Mouse (Mus musculus) embryonic facial prominence, embryonic 10.5 days (tissue): ENCODE results near the gene Gm3448. TPM values are rescaled to one million over a fixed set of nuclear protein-coding genes. Genes with fewer than 3 reads are reported as not detected.
"Not testable (repeated sequence)": the region's sequence is repeated elsewhere in the genome, so short reads cannot be mapped to it uniquely, and the experiment has no call there.

Experiments used
- DNase-seq: peaks from one replicate; pipeline ENCODE4 v3.0.0-alpha.2; 2017; ENCODE audit warnings: low spot score
- H3K27ac ChIP-seq: fragments of 300-500 bp; sonication (generic); replicated peaks from 2 replicates; pipeline ENCODE4 v1.5.1; 2016; ENCODE audit warnings: mild to moderate bottlenecking
- H3K27me3 ChIP-seq: fragments of 300-500 bp; sonication (generic); replicated peaks from 2 replicates; pipeline ENCODE4 v1.6.1; 2016; ENCODE audit warnings: low read depth, mild to moderate bottlenecking; ENCODE audit not compliant: poor library complexity, severe bottlenecking
- H3K36me3 ChIP-seq: fragments of 300-500 bp; sonication (generic); replicated peaks from 2 replicates; pipeline ENCODE4 v1.6.1; 2016; ENCODE audit warnings: mild to moderate bottlenecking, moderate library complexity
- H3K4me1 ChIP-seq: fragments of 300-500 bp; sonication (generic); 2 replicates; pipeline ENCODE4 v1.6.1; 2016
- H3K4me3 ChIP-seq: fragments of 300-500 bp; sonication (generic); 2 replicates; pipeline ENCODE4 v1.5.1; 2016; ENCODE audit warnings: mild to moderate bottlenecking, moderate library complexity
- H3K9me3 ChIP-seq: fragments of 300-500 bp; sonication (generic); 2 replicates; pipeline ENCODE4 v1.6.1; 2016; ENCODE audit warnings: mild to moderate bottlenecking
- WGBS: fragments of 180-500 bp; shearing (Covaris S2); methylation state at CpG from one replicate; pipeline ENCODE4 v1.1.7; 2016; 5-methylcytosine and 5-hydroxymethylcytosine counted together
- polyA plus RNA-seq: library from polyadenylated mRNA; unstranded; fragments of >200 nt; fragmentation: Nextera tagmentation; extraction: Ambion mirVana; gene quantifications from 2 replicates; pipeline ENCODE4 v1.2.1, GENCODE M21; 2016

Gene Gm3448
- polyA plus RNA-seq, 1 experiment from 2014 or later: 3.7 TPM

- DNase-seq, H3K4me1 ChIP-seq, H3K36me3 ChIP-seq, H3K4me3 ChIP-seq, H3K27me3 ChIP-seq, H3K9me3 ChIP-seq, H3K27ac ChIP-seq: not testable (repeated sequence)
- no CpG with 5 or more reads among the region's 97 CpGs for WGBS
Observed at GRCm38 (mm10) chr17:15023878-15024492, 17.4 kb downstream of the Gm3448 start.

- not testable (repeated sequence) for H3K4me3 ChIP-seq, DNase-seq, H3K4me1 ChIP-seq, H3K9me3 ChIP-seq, H3K36me3 ChIP-seq, H3K27ac ChIP-seq, H3K27me3 ChIP-seq
- WGBS: 86% methylated on average over 3 of the region's 3 CpGs
Observed at GRCm38 (mm10) chr17:15021503-15022220, 19.7 kb downstream of the Gm3448 start.

GRCm38 (mm10) chr17:15009706-15010413 lies 31.5 kb downstream of the Gm3448 start, which contains the start of gene Gm3435:
TSS of gene Gm3435 (plus strand) at chr17:15010176.
- H3K4me1 ChIP-seq, H3K36me3 ChIP-seq, H3K4me3 ChIP-seq, H3K27me3 ChIP-seq, H3K27ac ChIP-seq, H3K9me3 ChIP-seq, DNase-seq: not testable (repeated sequence)
- WGBS: no CpG with 5 or more reads among the region's 60 CpGs

GRCm38 (mm10) chr17:15009088-15009487 lies 32.2 kb downstream of the Gm3448 start:
- H3K9me3 ChIP-seq, H3K27ac ChIP-seq, H3K4me1 ChIP-seq, H3K27me3 ChIP-seq, H3K4me3 ChIP-seq, H3K36me3 ChIP-seq, DNase-seq: not testable (repeated sequence)
- WGBS: no CpG with 5 or more reads among the region's 3 CpGs

GRCm38 (mm10) chr17:15000047-15000446 lies 41.3 kb downstream of the Gm3448 start:
- H3K9me3 ChIP-seq, H3K4me1 ChIP-seq, H3K4me3 ChIP-seq, H3K36me3 ChIP-seq, H3K27me3 ChIP-seq, H3K27ac ChIP-seq, DNase-seq: not testable (repeated sequence)
- no CpG with 5 or more reads among the region's 4 CpGs for WGBS

GRCm38 (mm10) chr17:14994140-14994539 lies 47.2 kb downstream of the Gm3448 start:
- not testable (repeated sequence) for DNase-seq, H3K36me3 ChIP-seq, H3K4me3 ChIP-seq, H3K27me3 ChIP-seq, H3K27ac ChIP-seq, H3K9me3 ChIP-seq, H3K4me1 ChIP-seq
- WGBS: no CpG with 5 or more reads among the region's 5 CpGs

- WGBS: no CpG with 5 or more reads among the region's 47 CpGs
- H3K36me3 ChIP-seq, H3K4me1 ChIP-seq, H3K27ac ChIP-seq, H3K27me3 ChIP-seq, H3K9me3 ChIP-seq, H3K4me3 ChIP-seq, DNase-seq: not testable (repeated sequence)
Observed at GRCm38 (mm10) chr17:14993139-14993832, 48.1 kb downstream of the Gm3448 start.

- WGBS: no CpG with 5 or more reads among the region's 98 CpGs
- H3K4me1 ChIP-seq, H3K27ac ChIP-seq, DNase-seq, H3K9me3 ChIP-seq, H3K36me3 ChIP-seq, H3K27me3 ChIP-seq, H3K4me3 ChIP-seq: not testable (repeated sequence)
Observed at GRCm38 (mm10) chr17:14992522-14993138, 48.7 kb downstream of the Gm3448 start.

- 77% methylated on average over 4 of the region's 5 CpGs for WGBS
- H3K27me3 ChIP-seq, H3K4me3 ChIP-seq, H3K27ac ChIP-seq, DNase-seq, H3K9me3 ChIP-seq, H3K36me3 ChIP-seq, H3K4me1 ChIP-seq: not testable (repeated sequence)
Observed at GRCm38 (mm10) chr17:14990116-14990702, 51.1 kb downstream of the Gm3448 start.

- H3K4me1 ChIP-seq, DNase-seq, H3K27me3 ChIP-seq, H3K27ac ChIP-seq, H3K36me3 ChIP-seq, H3K9me3 ChIP-seq: not testable (repeated sequence)
- no CpG with 5 or more reads among the region's 60 CpGs for WGBS
- 0 out of 2 replicates have a peak within 1 kb of the TSS, but pooled peaks have one; percentile 37 for H3K4me3 ChIP-seq
Observed at GRCm38 (mm10) chr17:14978362-14979038, 62.8 kb downstream of the Gm3448 start, which contains the start of the genes 9030025P20Rik and Gm3417. TSS of gene 9030025P20Rik (plus strand) at chr17:14978468. TSS of gene Gm3417 (minus strand) at chr17:14978790.

GRCm38 (mm10) chr17:14977718-14978361 lies 63.5 kb downstream of the Gm3448 start:
- not testable (repeated sequence) for H3K36me3 ChIP-seq, H3K27ac ChIP-seq, H3K27me3 ChIP-seq, DNase-seq, H3K4me1 ChIP-seq, H3K9me3 ChIP-seq
- 0 out of 2 replicates have a peak overlapping the region, but pooled peaks have one; percentile 37 for H3K4me3 ChIP-seq
- WGBS: 4% methylated on average over 4 of the region's 7 CpGs
